In the genomic region with DNA sequence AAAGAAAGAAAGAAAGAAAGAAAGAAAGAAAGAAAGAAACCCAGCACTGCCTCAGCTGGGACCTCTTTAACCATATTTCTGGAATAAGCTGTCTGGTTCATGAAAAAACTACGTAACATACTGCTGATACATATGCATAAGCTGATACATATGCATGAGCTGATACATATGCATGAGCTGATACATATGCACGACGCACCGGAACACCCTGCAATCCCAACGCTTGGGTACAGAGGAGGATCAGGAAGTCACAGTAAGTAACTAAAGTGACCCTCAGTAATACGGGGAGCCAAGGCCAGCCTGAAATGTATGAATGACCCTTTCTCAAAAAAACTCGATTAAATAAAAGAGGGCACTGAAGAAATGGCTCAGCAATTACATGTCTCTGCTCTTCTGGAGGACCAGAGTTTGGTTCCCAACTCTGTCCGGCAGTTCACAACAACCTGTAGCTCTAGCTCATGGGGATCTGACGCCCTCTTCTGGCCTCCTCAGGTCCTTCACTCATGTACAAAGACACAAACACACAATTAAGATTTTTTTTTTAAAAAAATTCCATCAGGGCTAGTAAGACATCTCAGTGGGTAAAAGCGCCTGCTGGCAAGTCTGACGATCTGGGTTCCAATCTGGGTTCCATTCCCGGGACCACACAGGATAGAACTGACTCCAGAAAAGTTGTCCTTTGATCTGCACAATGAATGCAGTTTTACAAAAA, we compare ENCODE assay signal across 10 mouse cellular contexts. TPM values are rescaled to one million over a fixed set of nuclear protein-coding genes. Genes with fewer than 3 reads are reported as not detected.
DNase-seq lines count a peak whose midpoint lies in the region; ATAC-seq and TF ChIP-seq lines count a peak whose summit lies in the region.
"Had no signal": no experiment of that assay in that cellular context is flagged by ENCODE, and none has a peak within 500 bp of the region (broad histone marks: within the 10 kb centered on the region; RNA-seq: fewer than 3 reads in every experiment).

No protein-coding gene starts in this region.

- peak; percentile 16 for DNase-seq in liver, adult 2 months (ENCODE audit: extremely low read depth, low read depth, low spot score)
- DNase-seq in liver = no peak
- DNase-seq in ES-E14 (ENCODE audit: low read depth, low spot score) = peak; percentile 38
- DNase-seq in brain, embryonic 18.5 days (ENCODE audit: low read depth, low spot score) = peak; percentile 42
- no peak for DNase-seq in left cerebral cortex, adult 9 months (ENCODE audit: low spot score in 2 of 2)
- no peak for DNase-seq in lung, postnatal 25 days (ENCODE audit: low spot score)
- DNase-seq: embryo, embryonic 11 days; kidney, adult 18-20 months; thymus, postnatal 14 days had no signal

- H3K79me2 ChIP-seq in liver, adult 2 months (ENCODE audit: control insufficient read depth, insufficient read depth, low read length) = no peaks in the 10 kb centered on the region

- no peak for TF ChIP-seq POLR2A in liver, adult 2 months (IDR thresholded peaks at IDR 0.05; ENCODE audit: extremely low read depth, insufficient read depth, low read length)

- no peaks in the 10 kb centered on the region for H3K27me3 ChIP-seq in liver, adult 2 months (ENCODE audit: control insufficient read depth, insufficient read depth, low read length)
- no peaks in the 10 kb centered on the region for H3K27me3 ChIP-seq in midbrain, embryonic 16.5 days (ENCODE audit: control insufficient read depth, insufficient read depth, low read depth, low read length)

- no peaks in the 10 kb centered on the region for H3K9me3 ChIP-seq in ES-E14 (ENCODE audit: control insufficient read depth, insufficient read depth, low read depth, low read length)
- H3K9me3 ChIP-seq in midbrain, embryonic 16.5 days (replicated peaks; ENCODE audit: control insufficient read depth, low read length, poor library complexity, severe bottlenecking) = no peaks in the 10 kb centered on the region

- H3K4me1 ChIP-seq in liver, adult 2 months (ENCODE audit: control insufficient read depth, insufficient read depth, low read length) = peaks cover 2% of the 10 kb centered on the region; the same call in 1 of the 2 replicates
- peaks cover 0 to 10% of the 10 kb centered on the region in 2 experiments; a peak in 3 of 4 replicates for H3K4me1 ChIP-seq in ES-E14 (ENCODE audit: control insufficient read depth in 2 of 2, insufficient read depth in 2 of 2, low read length in 2 of 2, poor library complexity in 1 of 2)
- peaks cover 5% of the 10 kb centered on the region; the same call in 1 of the 2 replicates for H3K4me1 ChIP-seq in midbrain, embryonic 16.5 days (ENCODE audit: control insufficient read depth, insufficient read depth, low read length)

- in situ Hi-C loops in ES-E14 (cut with MboI; ENCODE audit: low sequenced_read_pairs in 2 of 2, unreplicated experiment in 2 of 2) = no loop called here

- H3K4me3 ChIP-seq in liver, adult 2 months (ENCODE audit: insufficient read depth, low read depth, low read length) = no peak overlapping the region
- peak overlapping the region; percentile 18 to 68; a peak in 3 of 4 replicates for H3K4me3 ChIP-seq in ES-E14 (ENCODE audit: insufficient read depth in 1 of 2, low read depth in 1 of 2, low read length in 2 of 2, poor library complexity in 1 of 2, severe bottlenecking in 1 of 2)
- no peak overlapping the region for H3K4me3 ChIP-seq in midbrain, embryonic 16.5 days (ENCODE audit: low read depth, low read length)

- no peak overlapping the region for H3K9ac ChIP-seq in liver, adult 2 months (ENCODE audit: low read depth, low read length)
- H3K9ac ChIP-seq in ES-E14 (ENCODE audit: insufficient read depth, low read depth, low read length, poor library complexity, severe bottlenecking) = no peak overlapping the region
- H3K9ac ChIP-seq in midbrain, embryonic 16.5 days (ENCODE audit: low read depth, low read length) = no peak overlapping the region

- H3K36me3 ChIP-seq in liver, adult 2 months (ENCODE audit: control insufficient read depth, insufficient read depth, low read length) = 0 out of 2 replicates have a peak, but pooled peaks cover 4% of the 10 kb centered on the region
- H3K36me3 ChIP-seq in ES-E14 (ENCODE audit: control insufficient read depth, insufficient read depth, low read length, poor library complexity, severe bottlenecking) = peaks cover 5% of the 10 kb centered on the region
- H3K36me3 ChIP-seq in midbrain, embryonic 16.5 days (ENCODE audit: control insufficient read depth, insufficient read depth, low read length) = no peaks in the 10 kb centered on the region

- no peak overlapping the region for H3K4me2 ChIP-seq in midbrain, embryonic 16.5 days (ENCODE audit: low read length)

- peak; percentile 27; the same call in 1 of the 2 replicates for ATAC-seq in midbrain, embryonic 16.5 days

- no peak for TF ChIP-seq CTCF in liver, adult 2 months (IDR thresholded peaks at IDR 0.05; ENCODE audit: low read depth, low read length)

- H3K27ac ChIP-seq in liver, adult 2 months (replicated peaks; ENCODE audit: insufficient read depth, low read depth, low read length) = no peak overlapping the region
- no peak overlapping the region for H3K27ac ChIP-seq in ES-E14 (ENCODE audit: insufficient read depth, low read depth, low read length, poor library complexity, severe bottlenecking)
- H3K27ac ChIP-seq in midbrain, embryonic 16.5 days (ENCODE audit: low read length) = no peak overlapping the region

- WGBS in liver, adult 2 months = 90% methylated on average over 12 of the region's 12 CpGs
- WGBS in midbrain, embryonic 16.5 days = 50% methylated on average over 12 of the region's 12 CpGs

TF ChIP-seq in ES-E14, 5 proteins besides CTCF, POLR2A, EP300 and RAD21:
- no peak for TF ChIP-seq CHD2 (IDR thresholded peaks at IDR 0.05; ENCODE audit: low read depth, low read length)
- TF ChIP-seq MAFK (IDR thresholded peaks at IDR 0.05; ENCODE audit: insufficient read depth, low read depth, low read length) = no peak
- TF ChIP-seq ZC3H11A (IDR thresholded peaks at IDR 0.05; ENCODE audit: borderline replicate concordance, low read depth, low read length) = peak; percentile 25; the same call in 1 of the 2 replicates
- TF ChIP-seq HCFC1 (IDR thresholded peaks at IDR 0.05; ENCODE audit: borderline replicate concordance, insufficient read depth, low read length) = no peak
- TF ChIP-seq ZNF384 (IDR thresholded peaks at IDR 0.05; ENCODE audit: low read depth, low read length) = peak; percentile 79; the same call in 1 of the 2 replicates

RNA-seq across cellular contexts. Expression of a gene that starts 1.4 kb away (rescaled TPM):
- 2.1 and 2.7 TPM in 2 replicates for total RNA-seq in liver, adult 2 months (2014; rRNA removed)
- 0.50 and 0.66 TPM in 2 replicates for polyA plus RNA-seq in liver, adult 2 months (2012; rRNA removed)
- total RNA-seq in ES-E14 (2012; rRNA removed) = 24.0 and 28.0 TPM in 2 replicates
- 23.0 and 27.4 TPM in 2 replicates for polyA plus RNA-seq in midbrain, embryonic 16.5 days (2015; fragmentation: Nextera tagmentation; extraction: Ambion mirVana)

RNA-seq across cellular contexts. Expression of a gene that starts 19.4 kb away (rescaled TPM):
- total RNA-seq in liver, adult 2 months (2014; rRNA removed) = 3.2 and 3.8 TPM in 2 replicates
- 2.5 and 2.8 TPM in 2 replicates for polyA plus RNA-seq in liver, adult 2 months (2012; rRNA removed)
- 15.4 and 19.0 TPM in 2 replicates for total RNA-seq in ES-E14 (2012; rRNA removed)
- 8.0 and 9.1 TPM in 2 replicates for polyA plus RNA-seq in midbrain, embryonic 16.5 days (2015; fragmentation: Nextera tagmentation; extraction: Ambion mirVana)

RNA-seq across cellular contexts. Expression of a gene that starts 54.3 kb away (rescaled TPM):
- total RNA-seq in liver, adult 2 months (2014; rRNA removed) = 0.47 and 0.55 TPM in 2 replicates
- polyA plus RNA-seq in liver, adult 2 months (2012; rRNA removed) = 1.7 and 2.5 TPM in 2 replicates
- total RNA-seq in ES-E14 (2012; rRNA removed) = 18.2 and 19.6 TPM in 2 replicates
- 13.0 and 14.0 TPM in 2 replicates for polyA plus RNA-seq in midbrain, embryonic 16.5 days (2015; fragmentation: Nextera tagmentation; extraction: Ambion mirVana)

Comparison
In these comparisons a context has a peak if more than half of its experiments do, and no peak if none do; other contexts are left out.
1. DNase-seq: peak in liver, adult 2 months (single experiment), ES-E14 (single experiment) and brain, embryonic 18.5 days (single experiment); none in liver (single experiment), left cerebral cortex, adult 9 months (0 of 2) and lung, postnatal 25 days (single experiment).
2. H3K4me3 ChIP-seq: peak in ES-E14 (2 of 2); none in liver, adult 2 months (single experiment) and midbrain, embryonic 16.5 days (single experiment).
3. RNA of a gene that starts 54.3 kb away (total RNA-seq): 18.2 to 19.6 TPM in ES-E14; 0.47 to 0.55 TPM in liver, adult 2 months; every median in the first group is over 10 times any median in the second.